Mouse (Mus musculus): ENCODE data around the gene Cacna1b.

Gene Cacna1b

GRCm38 (mm10) chr2:24718906-24719305, 44.0 kb downstream of the Cacna1b start:
- DNase-seq: no peak

- no peak for DNase-seq
These were observed 45.0 kb downstream of the Cacna1b start for GRCm38 (mm10) chr2:24717963-24718362.

GRCm38 (mm10) chr2:24717461-24717860, 45.5 kb downstream of the Cacna1b start:
- no peak for DNase-seq

GRCm38 (mm10) chr2:24705929-24706328, 57.0 kb downstream of the Cacna1b start:
- DNase-seq: no peak

- no peak for DNase-seq
These were observed 60.6 kb downstream of the Cacna1b start for GRCm38 (mm10) chr2:24702208-24702957.

GRCm38 (mm10) chr2:24697281-24697980, 65.5 kb downstream of the Cacna1b start:
- no peak for DNase-seq

GRCm38 (mm10) chr2:24692371-24692770, 70.6 kb downstream of the Cacna1b start:
- no peak for DNase-seq

GRCm38 (mm10) chr2:24690356-24690755, 72.6 kb downstream of the Cacna1b start:
- DNase-seq: no peak

- DNase-seq: no peak
These were observed 77.6 kb downstream of the Cacna1b start for GRCm38 (mm10) chr2:24685347-24685746.

- no peak for DNase-seq
These were observed 78.2 kb downstream of the Cacna1b start for GRCm38 (mm10) chr2:24684796-24685195.

- DNase-seq: no peak
These were observed 79.7 kb downstream of the Cacna1b start for GRCm38 (mm10) chr2:24683266-24683665.

- no peak for DNase-seq
These were observed 82.2 kb downstream of the Cacna1b start for GRCm38 (mm10) chr2:24680731-24681130.

- no peak for DNase-seq
These were observed 82.8 kb downstream of the Cacna1b start for GRCm38 (mm10) chr2:24680176-24680575.

- peak; percentile 68 to 70 for DNase-seq
These were observed 83.8 kb downstream of the Cacna1b start for GRCm38 (mm10) chr2:24679012-24679651.

GRCm38 (mm10) chr2:24678538-24678937, 84.4 kb downstream of the Cacna1b start:
- DNase-seq: no peak

- no peak for DNase-seq
These were observed 84.8 kb downstream of the Cacna1b start for GRCm38 (mm10) chr2:24678110-24678509.

GRCm38 (mm10) chr2:24677629-24678028, 85.3 kb downstream of the Cacna1b start:
- no peak for DNase-seq

GRCm38 (mm10) chr2:24674432-24675006, 88.4 kb downstream of the Cacna1b start:
- no peak for DNase-seq

- DNase-seq: no peak
These were observed 94.4 kb downstream of the Cacna1b start for GRCm38 (mm10) chr2:24668598-24668997.

- DNase-seq: no peak
These were observed 98.2 kb downstream of the Cacna1b start for GRCm38 (mm10) chr2:24664678-24665257.

GRCm38 (mm10) chr2:24659150-24659775, 103.7 kb downstream of the Cacna1b start:
- no peak for DNase-seq

GRCm38 (mm10) chr2:24648503-24648902, 114.4 kb downstream of the Cacna1b start:
- DNase-seq: no peak

Measured in thymus, postnatal 36 days (tissue).